Mouse (Mus musculus) bone marrow, adult 2 months (tissue): Measurements from ENCODE around the gene Slc25a44. TPM values are rescaled to one million over a fixed set of nuclear protein-coding genes. Genes with fewer than 3 reads are reported as not detected.

Source experiments
- H3K27ac ChIP-seq: fragments of 200-500 bp; 2 replicates; pipeline ENCODE4 v1.5.1; 2012; ENCODE audit warnings: low read depth, mild to moderate bottlenecking, control low read depth, inconsistent platforms, low read length; ENCODE audit not compliant: control insufficient read depth, poor library complexity, insufficient read depth
- H3K4me1 ChIP-seq: fragments of 200-500 bp; 2 replicates; pipeline ENCODE4 v1.6.1; 2011; ENCODE audit warnings: low read length; ENCODE audit not compliant: control insufficient read depth, insufficient read depth
- H3K4me3 ChIP-seq: fragments of 200-500 bp; replicated peaks from 2 replicates; pipeline ENCODE3; 2011; ENCODE audit warnings: mild to moderate bottlenecking, low read depth, low read length, control low read depth; ENCODE audit not compliant: control insufficient read depth
- CTCF ChIP-seq: fragments of 200-500 bp; IDR thresholded peaks from 2 replicates; pipeline ENCODE4 v1.5.1; 2011; ENCODE audit warnings: low read length, control low read depth; ENCODE audit not compliant: control insufficient read depth, insufficient read depth
- POLR2A ChIP-seq: fragments of 200-500 bp; IDR thresholded peaks from 2 replicates; pipeline ENCODE4 v1.6.1; 2011; ENCODE audit warnings: low read depth, mild to moderate bottlenecking, control low read depth, low read length, borderline replicate concordance; ENCODE audit not compliant: control insufficient read depth
- WGBS: fragments of 180-500 bp; shearing (Covaris S2); methylation state at CpG from one replicate; pipeline ENCODE4 v1.1.7; 2018; 5-methylcytosine and 5-hydroxymethylcytosine counted together
- polyA plus RNA-seq: library from polyadenylated mRNA; stranded (reverse); fragments of >200 nt; gene quantifications from 2 replicates; pipeline ENCODE4 v1.2.4, GENCODE M21; 2011; ENCODE audit warnings: low replicate concordance; ENCODE audit not compliant: missing spikeins, insufficient read depth, insufficient read length

Slc25a44 gene
- polyA plus RNA-seq, 1 experiment: 17.4 TPM

- Histone ChIP-seq H3K4me1 (peaks cover 6% of the 10 kb centered on the region), H3K27ac (no peak overlapping the region), H3K4me3 (no peak overlapping the region)
- 27% methylated on average over 8 of the region's 8 CpGs for WGBS
- TF ChIP-seq CTCF: no peak
These were observed 21.7 kb upstream of the Slc25a44 start for GRCm38 (mm10) chr3:88446471-88447123.

DNA sequence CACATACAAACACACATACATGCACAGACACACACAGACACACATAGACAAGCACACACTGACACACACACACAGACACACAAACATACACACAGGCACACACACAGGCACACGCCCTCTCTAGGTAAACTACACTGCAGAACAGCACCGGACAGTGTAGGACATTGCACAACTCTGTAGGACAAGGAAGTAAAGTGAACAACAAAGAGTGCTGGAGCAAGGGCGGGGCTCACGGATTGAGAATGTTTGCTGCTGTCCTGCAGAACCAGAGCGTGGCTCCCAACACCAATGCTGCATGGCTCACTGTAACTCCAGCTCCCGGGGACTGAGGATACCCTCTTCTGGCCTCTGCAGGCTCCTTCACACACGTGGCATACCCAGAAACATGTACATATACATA lies 17.9 kb upstream of the Slc25a44 start:
- H3K4me3 ChIP-seq: peak overlapping the region; percentile 50
- peaks cover 10% of the 10 kb centered on the region for H3K4me1 ChIP-seq
- WGBS: 44% methylated on average over 7 of the region's 7 CpGs
- peak overlapping the region; percentile 45; the same call in 1 of the 2 replicates for H3K27ac ChIP-seq
- no peak for TF ChIP-seq POLR2A
- TF ChIP-seq CTCF: no peak

DNA sequence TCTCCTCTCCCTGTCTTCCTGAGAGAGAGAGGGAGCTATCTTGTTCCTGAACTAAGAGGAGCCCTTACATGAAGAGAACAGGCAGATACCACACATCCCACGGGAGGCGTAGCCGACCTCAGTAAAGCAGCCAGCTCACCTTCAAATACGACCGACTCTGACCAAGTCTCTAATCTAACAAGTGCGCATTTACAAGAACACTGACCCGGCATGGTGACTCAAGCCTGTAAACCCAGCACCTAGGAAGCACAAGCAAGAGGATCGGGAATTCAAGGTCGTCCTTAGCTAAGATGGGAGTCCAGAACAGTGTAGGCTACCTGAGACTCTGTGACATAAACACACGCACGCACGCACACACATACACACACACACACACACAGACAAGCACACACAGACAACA lies 17.5 kb upstream of the Slc25a44 start:
- WGBS: 85% methylated on average over 12 of the region's 12 CpGs
- peak overlapping the region; percentile 45; the same call in 1 of the 2 replicates for H3K27ac ChIP-seq
- H3K4me3 ChIP-seq: peak overlapping the region; percentile 50
- no peak for TF ChIP-seq CTCF
- TF ChIP-seq POLR2A: no peak
- peaks cover 10% of the 10 kb centered on the region for H3K4me1 ChIP-seq

- peaks cover 9% of the 10 kb centered on the region for H3K4me1 ChIP-seq
- H3K4me3 ChIP-seq: peak overlapping the region; percentile 68
- TF ChIP-seq CTCF (peak; percentile 47; the same call in 1 of the 2 replicates), POLR2A (no peak)
- 14% methylated on average over 27 of the region's 27 CpGs for WGBS
- H3K27ac ChIP-seq: no peak overlapping the region
These were observed 15.8 kb upstream of the Slc25a44 start for GRCm38 (mm10) chr3:88440500-88441381.

GRCm38 (mm10) chr3:88439582-88439981 lies 14.6 kb upstream of the Slc25a44 start:
- TF ChIP-seq POLR2A (no peak), CTCF (no peak)
- Histone ChIP-seq H3K4me3 (no peak overlapping the region), H3K4me1 (peaks cover 9% of the 10 kb centered on the region), H3K27ac (no peak overlapping the region)
- 80% methylated on average over 4 of the region's 4 CpGs for WGBS

DNA sequence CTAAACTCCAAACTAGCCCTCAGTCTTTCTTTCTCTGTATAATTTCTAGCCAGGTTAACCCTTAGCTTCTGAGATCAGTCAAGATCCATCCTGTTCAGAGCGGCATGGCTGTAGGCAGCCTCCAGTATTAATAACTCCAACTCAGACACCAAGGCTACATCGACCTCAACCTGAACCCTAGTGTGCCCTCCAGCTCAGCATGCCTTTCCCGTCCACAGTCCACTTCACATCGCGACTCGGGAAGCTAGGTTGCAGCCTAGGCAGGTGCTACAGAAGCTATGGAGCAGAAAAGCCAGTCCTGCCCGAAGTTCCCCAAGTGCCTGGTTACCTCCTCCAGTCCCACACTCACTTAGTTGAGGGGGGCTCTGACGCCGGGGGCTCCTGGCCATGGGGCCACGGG lies 12.5 kb upstream of the Slc25a44 start:
- 84% methylated on average over 10 of the region's 10 CpGs for WGBS

DNA sequence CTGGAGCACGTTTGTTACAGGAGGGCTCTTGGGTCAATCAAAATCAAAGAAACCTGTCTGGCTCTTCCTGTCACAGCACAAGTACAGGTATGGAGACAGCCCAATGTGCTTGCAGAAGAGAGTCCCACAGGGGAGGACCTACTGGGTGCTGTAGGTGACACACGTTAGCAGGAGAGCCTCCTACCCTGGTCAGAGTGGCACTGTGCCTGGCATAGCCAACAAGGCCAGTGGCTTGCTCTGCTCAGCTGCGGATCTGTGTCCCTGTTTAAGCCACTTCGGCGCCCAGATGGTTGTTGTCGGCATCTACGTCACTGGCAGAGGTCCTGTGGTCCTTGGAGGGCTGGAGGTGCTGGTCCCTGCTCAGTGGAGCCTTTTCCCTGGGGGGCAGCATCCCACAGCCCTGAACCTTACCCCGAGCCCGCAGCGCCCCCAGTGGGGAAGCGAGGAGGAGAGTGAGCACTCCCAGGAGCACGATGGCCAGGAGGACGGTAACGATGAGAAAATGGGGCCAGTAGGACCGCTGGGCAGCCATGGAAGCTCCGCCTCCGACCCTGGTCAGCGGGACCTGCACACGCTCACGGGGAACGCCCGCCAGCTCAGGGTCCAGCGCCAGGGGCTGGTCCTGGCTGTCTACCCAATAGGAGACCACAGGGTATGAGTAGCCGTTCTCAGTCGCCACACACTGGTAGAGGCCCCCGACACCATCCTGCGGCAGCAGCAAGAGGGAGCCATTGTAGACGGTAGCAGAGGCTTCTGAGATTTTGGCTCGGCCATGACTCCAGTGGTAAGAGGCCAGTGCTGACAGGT lies 11.7 kb upstream of the Slc25a44 start:
- WGBS: 25% methylated on average over 29 of the region's 29 CpGs
- H3K4me1 ChIP-seq: peaks cover 5% of the 10 kb centered on the region
- H3K27ac ChIP-seq: no peak overlapping the region

More for the DNA sequence above, 12.5 kb upstream of the Slc25a44 start:
- peaks cover 5% of the 10 kb centered on the region for H3K4me1 ChIP-seq
- no peak overlapping the region for H3K4me3 ChIP-seq
- TF ChIP-seq CTCF (no peak), POLR2A (no peak)
- H3K27ac ChIP-seq: no peak overlapping the region

More for the DNA sequence above, 11.7 kb upstream of the Slc25a44 start:
- peak; percentile 47; the same call in 1 of the 2 replicates for TF ChIP-seq CTCF
- no peak for TF ChIP-seq POLR2A
- no peak overlapping the region for H3K4me3 ChIP-seq
